Mouse (Mus musculus): Measurements from ENCODE around the gene Tagln2. TPM values are rescaled to one million over a fixed set of nuclear protein-coding genes. Genes with fewer than 3 reads are reported as not detected.

Tagln2 gene
- polyA plus RNA-seq, 1 experiment from 2014 or later = 377 TPM

DNA sequence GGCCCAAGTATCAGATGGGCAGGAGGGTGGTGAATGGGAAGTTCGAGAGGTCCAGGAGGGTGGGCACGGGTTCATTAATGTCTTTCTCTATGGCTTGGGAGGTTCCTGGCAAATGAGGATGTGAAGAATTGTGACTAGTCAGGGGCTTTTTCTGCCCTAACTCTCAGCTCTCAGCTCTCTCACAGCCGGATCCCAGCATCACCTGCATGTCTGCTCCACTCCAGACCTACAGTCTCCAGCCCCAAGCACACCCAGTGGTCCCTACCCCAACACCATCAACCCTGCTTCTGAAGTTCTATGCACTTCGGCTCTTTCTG lies 14.3 kb downstream of the Tagln2 start:
- H3K9ac ChIP-seq (ENCODE audit: low read length) = 0 out of 2 replicates have a peak overlapping the region, but pooled peaks have one; percentile 10
- no peaks in the 10 kb centered on the region for H3K27me3 ChIP-seq (ENCODE audit: control insufficient read depth, insufficient read depth, low read length)
- H3K4me3 ChIP-seq (replicated peaks; ENCODE audit: low read length) = no peak overlapping the region
- peaks cover 29% of the 10 kb centered on the region for H3K4me1 ChIP-seq (ENCODE audit: control insufficient read depth, insufficient read depth, low read length)
- H3K36me3 ChIP-seq (ENCODE audit: control insufficient read depth, insufficient read depth, low read length) = no peaks in the 10 kb centered on the region
- 0 out of 2 replicates have a peak overlapping the region, but pooled peaks have one; percentile 31 for H3K4me2 ChIP-seq (ENCODE audit: low read depth, low read length)
- 61% methylated on average over 4 of the region's 4 CpGs for WGBS
- H3K9me3 ChIP-seq (replicated peaks; ENCODE audit: control insufficient read depth, low read length) = no peaks in the 10 kb centered on the region; the same call in 1 of the 2 replicates
- peak overlapping the region; percentile 69; the same call in 1 of the 2 replicates for H3K27ac ChIP-seq (ENCODE audit: low read length)
- no peak for ATAC-seq (ENCODE audit: insufficient read depth, low FRiP score)

DNA sequence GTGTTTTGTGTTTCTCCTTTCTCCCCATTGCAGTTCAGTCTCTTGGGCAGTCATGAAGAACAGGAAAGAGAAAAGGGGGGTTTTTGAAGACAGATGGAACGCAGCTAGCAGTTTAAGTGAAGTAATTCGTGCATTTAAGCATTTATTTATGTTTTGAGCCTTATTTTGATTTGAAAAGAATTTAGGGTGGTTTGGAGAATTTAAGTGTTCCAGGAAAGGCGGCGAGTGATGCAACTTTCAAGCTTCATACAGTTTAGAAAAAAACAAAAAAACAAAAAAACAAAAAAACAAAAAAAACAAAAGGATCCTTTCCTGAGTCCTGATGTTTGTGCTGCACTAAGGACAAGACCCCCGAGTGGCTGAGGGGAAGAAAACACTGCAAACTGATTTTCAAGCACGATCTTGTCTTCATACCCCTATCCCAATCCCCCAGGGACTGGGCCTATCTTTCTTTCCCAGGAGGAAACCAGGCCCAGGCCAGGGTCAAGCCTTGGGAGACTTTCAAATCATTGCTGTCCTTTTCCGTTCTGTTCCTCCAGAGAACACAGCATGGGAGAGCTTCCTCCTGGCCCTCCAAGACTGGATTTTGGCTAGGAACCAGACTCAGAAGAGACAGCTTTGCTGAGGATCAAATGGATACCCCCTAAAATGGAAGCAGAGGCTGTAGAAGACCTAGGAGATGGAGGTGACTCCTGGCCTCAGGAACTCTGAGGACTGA lies 14.9 kb downstream of the Tagln2 start:
- Histone ChIP-seq H3K36me3 (ENCODE audit: control insufficient read depth, insufficient read depth, low read length) (no peaks in the 10 kb centered on the region), H3K27ac (ENCODE audit: low read length) (peak overlapping the region; percentile 69; the same call in 1 of the 2 replicates), H3K4me2 (ENCODE audit: low read depth, low read length) (no peak overlapping the region), H3K4me3 (replicated peaks; ENCODE audit: low read length) (no peak overlapping the region), H3K9ac (ENCODE audit: low read length) (no peak overlapping the region), H3K27me3 (ENCODE audit: control insufficient read depth, insufficient read depth, low read length) (no peaks in the 10 kb centered on the region), H3K9me3 (replicated peaks; ENCODE audit: control insufficient read depth, low read length) (no peaks in the 10 kb centered on the region; the same call in 1 of the 2 replicates), H3K4me1 (ENCODE audit: control insufficient read depth, insufficient read depth, low read length) (peaks cover 24% of the 10 kb centered on the region)
- 70% methylated on average over 7 of the region's 7 CpGs for WGBS
- ATAC-seq (ENCODE audit: insufficient read depth, low FRiP score) = no peak

DNA sequence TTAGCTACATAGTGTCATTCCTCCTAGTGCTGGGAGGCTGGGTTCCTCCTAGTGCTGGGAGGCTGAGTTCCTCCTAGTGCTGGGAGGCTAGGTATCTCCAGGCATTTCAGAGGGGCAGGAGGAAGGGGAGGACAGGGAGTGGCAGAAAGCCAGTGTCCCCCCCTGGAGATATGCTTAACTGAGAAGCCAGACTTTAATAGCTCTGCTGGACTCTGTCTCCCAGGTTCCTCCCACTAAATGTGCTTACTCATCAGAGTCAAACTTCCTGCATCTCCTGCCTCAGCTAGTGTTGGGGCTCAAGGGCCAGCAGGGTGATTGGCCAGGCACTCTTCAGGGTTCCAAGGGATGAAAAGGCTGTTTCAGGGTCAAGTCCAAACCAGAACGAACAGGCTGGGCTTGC lies 15.5 kb downstream of the Tagln2 start:
- peaks cover 20% of the 10 kb centered on the region for H3K4me1 ChIP-seq (ENCODE audit: control insufficient read depth, insufficient read depth, low read length)
- H3K36me3 ChIP-seq (ENCODE audit: control insufficient read depth, insufficient read depth, low read length) = no peaks in the 10 kb centered on the region
- H3K27ac ChIP-seq (ENCODE audit: low read length) = peak overlapping the region; percentile 18; the same call in 1 of the 2 replicates
- no peak overlapping the region for H3K4me2 ChIP-seq (ENCODE audit: low read depth, low read length)
- H3K9me3 ChIP-seq (replicated peaks; ENCODE audit: control insufficient read depth, low read length) = no peaks in the 10 kb centered on the region; the same call in 1 of the 2 replicates
- 52% methylated on average over 1 of the region's 1 CpGs for WGBS
- no peak overlapping the region for H3K4me3 ChIP-seq (replicated peaks; ENCODE audit: low read length)
- ATAC-seq (ENCODE audit: insufficient read depth, low FRiP score) = 0 out of 2 replicates have a peak, but pooled peaks have one; percentile 26
- H3K9ac ChIP-seq (ENCODE audit: low read length) = no peak overlapping the region
- H3K27me3 ChIP-seq (ENCODE audit: control insufficient read depth, insufficient read depth, low read length) = no peaks in the 10 kb centered on the region

- Histone ChIP-seq H3K4me3 (replicated peaks; ENCODE audit: low read length) (no peak overlapping the region), H3K27ac (ENCODE audit: low read length) (no peak overlapping the region), H3K4me2 (ENCODE audit: low read depth, low read length) (no peak overlapping the region), H3K27me3 (ENCODE audit: control insufficient read depth, insufficient read depth, low read length) (no peaks in the 10 kb centered on the region), H3K36me3 (ENCODE audit: control insufficient read depth, insufficient read depth, low read length) (no peaks in the 10 kb centered on the region), H3K9ac (ENCODE audit: low read length) (no peak overlapping the region), H3K9me3 (replicated peaks; ENCODE audit: control insufficient read depth, low read length) (no peaks in the 10 kb centered on the region; the same call in 1 of the 2 replicates), H3K4me1 (ENCODE audit: control insufficient read depth, insufficient read depth, low read length) (peaks cover 29% of the 10 kb centered on the region)
- no peak for ATAC-seq (ENCODE audit: insufficient read depth, low FRiP score)
- WGBS = 78% methylated on average over 4 of the region's 4 CpGs
Observed at GRCm38 (mm10) chr1:172518013-172518412, 18.2 kb downstream of the Tagln2 start.

- no peaks in the 10 kb centered on the region; the same call in 1 of the 2 replicates for H3K9me3 ChIP-seq (replicated peaks; ENCODE audit: control insufficient read depth, low read length)
- H3K4me3 ChIP-seq (replicated peaks; ENCODE audit: low read length) = no peak overlapping the region
- H3K36me3 ChIP-seq (ENCODE audit: control insufficient read depth, insufficient read depth, low read length) = no peaks in the 10 kb centered on the region
- H3K27ac ChIP-seq (ENCODE audit: low read length) = no peak overlapping the region; the same call in 1 of the 2 replicates
- H3K4me1 ChIP-seq (ENCODE audit: control insufficient read depth, insufficient read depth, low read length) = peaks cover 14% of the 10 kb centered on the region
- no peaks in the 10 kb centered on the region for H3K27me3 ChIP-seq (ENCODE audit: control insufficient read depth, insufficient read depth, low read length)
- no peak for ATAC-seq (ENCODE audit: insufficient read depth, low FRiP score)
- no peak overlapping the region for H3K4me2 ChIP-seq (ENCODE audit: low read depth, low read length)
- WGBS = 56% methylated on average over 6 of the region's 6 CpGs
- H3K9ac ChIP-seq (ENCODE audit: low read length) = no peak overlapping the region
Observed at GRCm38 (mm10) chr1:172519644-172520043, 19.8 kb downstream of the Tagln2 start.

- H3K36me3 ChIP-seq (ENCODE audit: control insufficient read depth, insufficient read depth, low read length) = no peaks in the 10 kb centered on the region
- peaks cover 21% of the 10 kb centered on the region for H3K4me1 ChIP-seq (ENCODE audit: control insufficient read depth, insufficient read depth, low read length)
- no peaks in the 10 kb centered on the region for H3K27me3 ChIP-seq (ENCODE audit: control insufficient read depth, insufficient read depth, low read length)
- peak; percentile 80 for ATAC-seq (ENCODE audit: insufficient read depth, low FRiP score)
- peak within 1 kb of the TSS; percentile 71 for H3K4me2 ChIP-seq (ENCODE audit: low read depth, low read length)
- WGBS = 4% methylated on average over 28 of the region's 28 CpGs
- peak within 1 kb of the TSS; percentile 29; the same call in 1 of the 2 replicates for H3K27ac ChIP-seq (ENCODE audit: low read length)
- no peaks in the 10 kb centered on the region; the same call in 1 of the 2 replicates for H3K9me3 ChIP-seq (replicated peaks; ENCODE audit: control insufficient read depth, low read length)
- peak within 1 kb of the TSS; percentile 48 for H3K4me3 ChIP-seq (replicated peaks; ENCODE audit: low read length)
- peak within 1 kb of the TSS; percentile 56 for H3K9ac ChIP-seq (ENCODE audit: low read length)
Observed at GRCm38 (mm10) chr1:172520576-172521440, 21.0 kb downstream of the Tagln2 start, which contains the start of gene Cfap45. TSS of gene Cfap45 (plus strand) at chr1:172520801.

GRCm38 (mm10) chr1:172522524-172522923 lies 22.7 kb downstream of the Tagln2 start:
- Histone ChIP-seq H3K9ac (ENCODE audit: low read length) (peak overlapping the region; percentile 16; the same call in 1 of the 2 replicates), H3K27me3 (ENCODE audit: control insufficient read depth, insufficient read depth, low read length) (no peaks in the 10 kb centered on the region), H3K36me3 (ENCODE audit: control insufficient read depth, insufficient read depth, low read length) (no peaks in the 10 kb centered on the region), H3K4me1 (ENCODE audit: control insufficient read depth, insufficient read depth, low read length) (peaks cover 21% of the 10 kb centered on the region), H3K9me3 (replicated peaks; ENCODE audit: control insufficient read depth, low read length) (no peaks in the 10 kb centered on the region; the same call in 1 of the 2 replicates), H3K4me2 (ENCODE audit: low read depth, low read length) (no peak overlapping the region), H3K27ac (ENCODE audit: low read length) (peak overlapping the region; percentile 70; the same call in 1 of the 2 replicates), H3K4me3 (replicated peaks; ENCODE audit: low read length) (no peak overlapping the region)
- 52% methylated on average over 7 of the region's 7 CpGs for WGBS
- ATAC-seq (ENCODE audit: insufficient read depth, low FRiP score) = no peak

DNA sequence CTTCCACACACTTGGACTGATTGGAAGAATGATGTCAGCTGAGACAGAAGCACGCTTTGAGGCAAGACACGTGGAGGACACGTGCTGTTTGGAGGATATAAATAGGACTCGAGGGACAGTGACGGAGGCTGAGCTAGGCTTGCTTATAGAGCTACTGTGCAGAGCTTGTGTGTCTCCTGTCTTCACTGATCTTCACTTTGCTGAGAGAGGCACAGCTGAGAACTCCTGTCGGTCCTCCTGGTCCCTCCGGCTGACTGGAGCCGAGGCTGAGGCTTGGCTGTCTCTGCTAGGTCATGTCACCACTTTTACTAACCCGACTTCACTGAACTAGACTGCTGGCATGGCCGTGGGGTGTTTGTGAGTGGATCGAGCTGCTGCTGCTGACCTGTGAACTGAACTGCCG lies 23.9 kb downstream of the Tagln2 start:
- H3K4me3 ChIP-seq (replicated peaks; ENCODE audit: low read length) = no peak overlapping the region
- no peak for ATAC-seq (ENCODE audit: insufficient read depth, low FRiP score)
- no peak overlapping the region for H3K9ac ChIP-seq (ENCODE audit: low read length)
- no peaks in the 10 kb centered on the region for H3K9me3 ChIP-seq (replicated peaks; ENCODE audit: control insufficient read depth, low read length)
- no peak overlapping the region for H3K4me2 ChIP-seq (ENCODE audit: low read depth, low read length)
- H3K27ac ChIP-seq (ENCODE audit: low read length) = no peak overlapping the region
- H3K36me3 ChIP-seq (ENCODE audit: control insufficient read depth, insufficient read depth, low read length) = no peaks in the 10 kb centered on the region
- 48% methylated on average over 12 of the region's 12 CpGs for WGBS
- H3K27me3 ChIP-seq (ENCODE audit: control insufficient read depth, insufficient read depth, low read length) = no peaks in the 10 kb centered on the region
- peaks cover 21% of the 10 kb centered on the region for H3K4me1 ChIP-seq (ENCODE audit: control insufficient read depth, insufficient read depth, low read length)

All from stomach, embryonic 16.5 days (tissue).